Mouse (Mus musculus) cerebellum, postnatal 4 days (tissue): Measurements from ENCODE around the gene Gm9603.
"Not testable (repeated sequence)": the region's sequence is repeated elsewhere in the genome, so short reads cannot be mapped to it uniquely, and the experiment has no call there.

ENCODE experiments used
- DNase-seq, 2 experiments: peaks; one replicate each; pipeline ENCODE4 v3.0.0; 2022; ENCODE audit warnings: low spot score in 2 of 2, mixed read lengths in 1 of 2

Gene Gm9603

GRCm38 (mm10) chr14:5687357-5687756, at the start of gene Gm9603:
Gene Gm9603 (minus strand): TSS chr14:5687457.
- DNase-seq, result not testable (repeated sequence)

- DNase-seq, result not testable (repeated sequence)
These were observed 54.3 kb downstream of the Gm9603 start, which contains the start of gene Gm8265 for GRCm38 (mm10) chr14:5632928-5633327. Gene Gm8265 (minus strand): TSS chr14:5633028.
